Mouse (Mus musculus): ENCODE data around the gene Banf2. TPM values are rescaled to one million over a fixed set of nuclear protein-coding genes. Genes with fewer than 3 reads are reported as not detected.
A peak's percentile ranks its signal among the peaks of the same experiment; 100 is the strongest.

Gene Banf2
- polyA plus RNA-seq, 1 experiment from 2014 or later, result not detected

- no peak for ATAC-seq
- Histone ChIP-seq H3K4me2 (ENCODE audit: low read depth, low read length) (no peak overlapping the region), H3K27me3 (replicated peaks; ENCODE audit: control insufficient read depth, insufficient read depth, low read length) (no peaks in the 10 kb centered on the region), H3K4me3 (ENCODE audit: low read length) (no peak overlapping the region), H3K27ac (ENCODE audit: low read length) (no peak overlapping the region), H3K4me1 (ENCODE audit: control insufficient read depth, insufficient read depth, low read length) (peaks cover 6% of the 10 kb centered on the region; the same call in 1 of the 2 replicates), H3K9me3 (ENCODE audit: control insufficient read depth, low read length) (no peaks in the 10 kb centered on the region), H3K36me3 (ENCODE audit: control insufficient read depth, insufficient read depth, low read length) (no peaks in the 10 kb centered on the region), H3K9ac (ENCODE audit: low read depth, low read length) (no peak overlapping the region)
- WGBS, result 65% methylated on average over 11 of the region's 11 CpGs
Observed at GRCm38 (mm10) chr2:144046916-144047315, 14.1 kb downstream of the Banf2 start.

DNA sequence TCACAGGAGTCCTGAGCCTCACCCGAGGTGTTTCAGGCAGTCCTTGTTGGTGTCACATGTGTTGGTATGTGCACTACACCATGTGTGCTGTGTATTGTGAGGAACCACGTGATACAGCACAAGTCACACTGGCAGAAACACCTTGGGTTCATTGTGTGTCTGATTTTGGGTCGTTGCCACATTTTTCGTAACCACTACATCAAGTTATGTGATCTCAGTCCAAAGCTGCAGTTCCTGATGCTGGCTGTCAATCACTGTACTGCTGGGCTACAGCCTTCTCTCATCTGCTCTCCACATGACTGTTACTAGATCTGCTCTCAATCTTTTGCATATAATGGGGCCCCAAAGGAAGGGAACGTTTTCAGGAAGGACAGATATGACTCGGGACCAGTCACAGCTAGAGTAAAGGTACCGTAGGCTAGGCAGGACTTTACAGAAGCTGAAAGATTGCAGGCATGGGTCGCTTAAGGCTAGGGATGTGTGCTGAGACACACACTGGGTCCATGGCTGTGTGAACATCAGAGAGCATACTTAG, 17.4 kb downstream of the Banf2 start:
- no peak for ATAC-seq
- no peak overlapping the region for H3K27ac ChIP-seq (ENCODE audit: low read length)
- H3K4me2 ChIP-seq (ENCODE audit: low read depth, low read length), result no peak overlapping the region
- no peaks in the 10 kb centered on the region for H3K9me3 ChIP-seq (ENCODE audit: control insufficient read depth, low read length)
- no peaks in the 10 kb centered on the region for H3K27me3 ChIP-seq (replicated peaks; ENCODE audit: control insufficient read depth, insufficient read depth, low read length)
- H3K4me1 ChIP-seq (ENCODE audit: control insufficient read depth, insufficient read depth, low read length), result peaks cover 6% of the 10 kb centered on the region; the same call in 1 of the 2 replicates
- WGBS, result 77% methylated on average over 8 of the region's 8 CpGs
- H3K36me3 ChIP-seq (ENCODE audit: control insufficient read depth, insufficient read depth, low read length), result no peaks in the 10 kb centered on the region
- H3K4me3 ChIP-seq (ENCODE audit: low read length), result no peak overlapping the region
- no peak overlapping the region for H3K9ac ChIP-seq (ENCODE audit: low read depth, low read length)

- no peaks in the 10 kb centered on the region for H3K9me3 ChIP-seq (ENCODE audit: control insufficient read depth, low read length)
- 90% methylated on average over 6 of the region's 6 CpGs for WGBS
- H3K4me2 ChIP-seq (ENCODE audit: low read depth, low read length), result no peak overlapping the region
- peaks cover 6% of the 10 kb centered on the region; the same call in 1 of the 2 replicates for H3K4me1 ChIP-seq (ENCODE audit: control insufficient read depth, insufficient read depth, low read length)
- H3K36me3 ChIP-seq (ENCODE audit: control insufficient read depth, insufficient read depth, low read length), result no peaks in the 10 kb centered on the region
- no peak overlapping the region for H3K9ac ChIP-seq (ENCODE audit: low read depth, low read length)
- no peak for ATAC-seq
- no peak overlapping the region for H3K4me3 ChIP-seq (ENCODE audit: low read length)
- H3K27me3 ChIP-seq (replicated peaks; ENCODE audit: control insufficient read depth, insufficient read depth, low read length), result no peaks in the 10 kb centered on the region
- H3K27ac ChIP-seq (ENCODE audit: low read length), result no peak overlapping the region
Observed at GRCm38 (mm10) chr2:144050861-144051260, 18.0 kb downstream of the Banf2 start.

DNA sequence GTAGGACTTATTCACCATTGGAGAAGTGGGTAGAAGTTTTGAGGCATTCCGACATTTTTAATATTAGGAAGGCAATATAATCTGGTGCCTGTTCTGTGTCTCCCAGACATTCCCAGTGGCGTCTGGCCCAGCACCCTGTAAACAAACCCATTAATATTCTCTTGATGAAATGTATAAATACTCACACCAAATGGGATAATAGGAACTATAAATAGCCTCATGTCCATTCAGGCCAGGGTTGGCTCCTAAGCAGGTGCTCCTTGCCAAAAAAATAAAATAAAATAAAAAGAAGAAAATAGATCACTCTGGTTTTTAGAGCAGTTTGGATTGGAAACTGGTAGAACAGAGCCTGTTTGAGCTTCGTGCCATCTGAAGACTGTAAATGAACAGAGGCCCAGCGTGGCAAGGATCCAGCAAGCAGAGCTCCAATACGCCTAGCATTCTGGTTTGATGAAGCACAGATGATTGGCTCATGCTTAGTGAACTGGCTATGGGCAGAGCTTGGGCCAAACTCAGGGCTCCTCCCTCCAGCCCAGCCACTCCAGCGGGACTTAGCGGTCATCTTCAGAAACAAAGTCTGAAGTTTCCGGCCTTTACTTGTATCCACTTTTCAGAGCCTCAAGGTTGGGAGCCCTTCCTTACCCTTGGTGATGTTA, 19.7 kb downstream of the Banf2 start:
- H3K9ac ChIP-seq (ENCODE audit: low read depth, low read length), result no peak overlapping the region
- no peaks in the 10 kb centered on the region for H3K27me3 ChIP-seq (replicated peaks; ENCODE audit: control insufficient read depth, insufficient read depth, low read length)
- peak; percentile 76 for ATAC-seq
- no peak overlapping the region for H3K4me2 ChIP-seq (ENCODE audit: low read depth, low read length)
- WGBS, result 65% methylated on average over 8 of the region's 8 CpGs
- H3K4me1 ChIP-seq (ENCODE audit: control insufficient read depth, insufficient read depth, low read length), result no peaks in the 10 kb centered on the region
- no peaks in the 10 kb centered on the region for H3K9me3 ChIP-seq (ENCODE audit: control insufficient read depth, low read length)
- H3K36me3 ChIP-seq (ENCODE audit: control insufficient read depth, insufficient read depth, low read length), result no peaks in the 10 kb centered on the region
- no peak overlapping the region for H3K4me3 ChIP-seq (ENCODE audit: low read length)
- peak overlapping the region; percentile 31; the same call in 1 of the 2 replicates for H3K27ac ChIP-seq (ENCODE audit: low read length)

GRCm38 (mm10) chr2:144057735-144058134, 24.9 kb downstream of the Banf2 start:
- no peak overlapping the region for H3K4me2 ChIP-seq (ENCODE audit: low read depth, low read length)
- no peaks in the 10 kb centered on the region for H3K9me3 ChIP-seq (ENCODE audit: control insufficient read depth, low read length)
- no peaks in the 10 kb centered on the region for H3K36me3 ChIP-seq (ENCODE audit: control insufficient read depth, insufficient read depth, low read length)
- no peak for ATAC-seq
- no peak overlapping the region for H3K9ac ChIP-seq (ENCODE audit: low read depth, low read length)
- peaks cover 8% of the 10 kb centered on the region; the same call in 1 of the 2 replicates for H3K4me1 ChIP-seq (ENCODE audit: control insufficient read depth, insufficient read depth, low read length)
- 77% methylated on average over 2 of the region's 2 CpGs for WGBS
- H3K27me3 ChIP-seq (replicated peaks; ENCODE audit: control insufficient read depth, insufficient read depth, low read length), result no peaks in the 10 kb centered on the region
- no peak overlapping the region for H3K27ac ChIP-seq (ENCODE audit: low read length)
- no peak overlapping the region for H3K4me3 ChIP-seq (ENCODE audit: low read length)

DNA sequence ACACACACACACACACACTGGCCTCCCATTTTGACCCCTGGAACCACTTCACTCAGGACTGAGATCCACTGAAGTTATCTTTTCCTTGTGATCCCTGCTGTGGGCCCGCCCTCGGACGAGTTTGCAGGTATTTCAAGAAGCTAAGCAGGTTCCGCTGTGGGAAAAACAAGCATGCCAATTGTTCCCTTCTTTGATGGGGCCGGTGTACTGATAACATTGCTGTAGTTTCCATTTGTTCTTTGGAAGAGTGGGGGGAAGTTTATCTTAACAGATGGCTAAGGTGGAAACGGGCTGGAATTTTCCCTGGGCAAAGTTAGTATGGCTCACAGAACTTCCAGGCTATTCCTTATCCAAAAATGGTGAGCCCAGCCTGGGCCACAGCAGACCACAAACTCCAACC, 28.8 kb downstream of the Banf2 start:
- WGBS, result 52% methylated on average over 6 of the region's 6 CpGs
- ATAC-seq, result peak; percentile 64

DNA sequence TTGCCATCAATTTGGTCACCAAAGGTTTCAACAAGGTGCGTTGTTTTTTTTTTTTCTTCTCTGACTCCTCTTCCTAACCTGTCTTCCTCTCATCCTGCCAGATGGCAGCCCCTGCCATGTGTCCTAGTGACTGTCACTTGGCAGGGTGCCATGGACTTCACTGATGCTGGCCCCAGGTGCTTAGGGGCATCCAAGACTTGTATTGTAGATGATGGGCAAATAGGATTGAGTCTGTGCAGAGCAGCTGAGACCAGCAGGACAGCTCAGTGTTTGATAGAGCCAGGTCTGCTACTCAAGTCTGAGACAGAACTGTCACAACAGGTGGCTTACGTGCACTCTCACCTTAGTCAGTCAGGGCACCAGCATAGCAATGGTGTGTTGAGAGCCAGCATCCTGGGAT, 32.6 kb downstream of the Banf2 start:
- 98% methylated on average over 2 of the region's 2 CpGs for WGBS
- ATAC-seq, result no peak
- H3K36me3 ChIP-seq (ENCODE audit: control insufficient read depth, insufficient read depth, low read length), result no peaks in the 10 kb centered on the region
- H3K27ac ChIP-seq (ENCODE audit: low read length), result no peak overlapping the region
- H3K27me3 ChIP-seq (replicated peaks; ENCODE audit: control insufficient read depth, insufficient read depth, low read length), result no peaks in the 10 kb centered on the region
- H3K4me3 ChIP-seq (ENCODE audit: low read length), result no peak overlapping the region
- no peak overlapping the region for H3K9ac ChIP-seq (ENCODE audit: low read depth, low read length)
- H3K9me3 ChIP-seq (ENCODE audit: control insufficient read depth, low read length), result no peaks in the 10 kb centered on the region
- H3K4me1 ChIP-seq (ENCODE audit: control insufficient read depth, insufficient read depth, low read length), result peaks cover 8% of the 10 kb centered on the region; the same call in 1 of the 2 replicates
- no peak overlapping the region for H3K4me2 ChIP-seq (ENCODE audit: low read depth, low read length)

More for the DNA sequence above, 28.8 kb downstream of the Banf2 start:
- H3K36me3 ChIP-seq (ENCODE audit: control insufficient read depth, insufficient read depth, low read length), result no peaks in the 10 kb centered on the region
- H3K4me3 ChIP-seq (ENCODE audit: low read length), result no peak overlapping the region
- no peaks in the 10 kb centered on the region for H3K27me3 ChIP-seq (replicated peaks; ENCODE audit: control insufficient read depth, insufficient read depth, low read length)
- no peak overlapping the region for H3K4me2 ChIP-seq (ENCODE audit: low read depth, low read length)
- no peak overlapping the region for H3K9ac ChIP-seq (ENCODE audit: low read depth, low read length)
- no peak overlapping the region for H3K27ac ChIP-seq (ENCODE audit: low read length)
- H3K4me1 ChIP-seq (ENCODE audit: control insufficient read depth, insufficient read depth, low read length), result peaks cover 8% of the 10 kb centered on the region; the same call in 1 of the 2 replicates
- no peaks in the 10 kb centered on the region for H3K9me3 ChIP-seq (ENCODE audit: control insufficient read depth, low read length)

DNA sequence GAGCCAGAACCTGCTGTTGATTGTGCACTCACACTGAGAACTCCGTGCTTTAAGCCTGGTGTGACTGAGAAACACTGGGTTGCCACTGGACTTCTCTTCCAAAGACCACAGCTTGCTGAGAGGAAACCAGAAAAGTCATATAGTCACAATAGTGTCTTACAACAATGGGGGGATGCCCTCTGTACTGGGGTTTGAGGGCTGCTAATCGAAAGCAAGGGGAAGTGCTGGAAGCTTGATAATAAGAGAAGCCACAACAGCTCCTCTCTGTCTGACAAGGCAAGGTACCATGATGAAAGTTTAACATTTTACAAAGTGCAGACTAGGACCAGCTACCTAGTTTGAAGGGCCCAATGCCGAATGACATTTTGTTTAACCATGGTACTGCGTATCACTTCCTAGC, 36.8 kb downstream of the Banf2 start:
- WGBS, result 93% methylated on average over 4 of the region's 4 CpGs
- no peaks in the 10 kb centered on the region for H3K9me3 ChIP-seq (ENCODE audit: control insufficient read depth, low read length)
- H3K4me1 ChIP-seq (ENCODE audit: control insufficient read depth, insufficient read depth, low read length), result no peaks in the 10 kb centered on the region; the same call in 1 of the 2 replicates
- no peaks in the 10 kb centered on the region for H3K27me3 ChIP-seq (replicated peaks; ENCODE audit: control insufficient read depth, insufficient read depth, low read length)
- no peak overlapping the region for H3K4me2 ChIP-seq (ENCODE audit: low read depth, low read length)
- H3K9ac ChIP-seq (ENCODE audit: low read depth, low read length), result no peak overlapping the region
- no peak overlapping the region for H3K27ac ChIP-seq (ENCODE audit: low read length)
- H3K4me3 ChIP-seq (ENCODE audit: low read length), result no peak overlapping the region
- no peaks in the 10 kb centered on the region for H3K36me3 ChIP-seq (ENCODE audit: control insufficient read depth, insufficient read depth, low read length)
- no peak for ATAC-seq

GRCm38 (mm10) chr2:144070479-144070878, 37.6 kb downstream of the Banf2 start:
- Histone ChIP-seq H3K27ac (ENCODE audit: low read length) (no peak overlapping the region), H3K36me3 (ENCODE audit: control insufficient read depth, insufficient read depth, low read length) (no peaks in the 10 kb centered on the region), H3K9ac (ENCODE audit: low read depth, low read length) (no peak overlapping the region), H3K27me3 (replicated peaks; ENCODE audit: control insufficient read depth, insufficient read depth, low read length) (no peaks in the 10 kb centered on the region), H3K9me3 (ENCODE audit: control insufficient read depth, low read length) (no peaks in the 10 kb centered on the region), H3K4me2 (ENCODE audit: low read depth, low read length) (no peak overlapping the region), H3K4me1 (ENCODE audit: control insufficient read depth, insufficient read depth, low read length) (no peaks in the 10 kb centered on the region; the same call in 1 of the 2 replicates), H3K4me3 (ENCODE audit: low read length) (no peak overlapping the region)
- ATAC-seq, result no peak
- 55% methylated on average over 7 of the region's 7 CpGs for WGBS

Measured in intestine, embryonic 16.5 days (tissue).